Comparison of ENCODE assay signal across 10 mouse cellular contexts in the genomic region with DNA sequence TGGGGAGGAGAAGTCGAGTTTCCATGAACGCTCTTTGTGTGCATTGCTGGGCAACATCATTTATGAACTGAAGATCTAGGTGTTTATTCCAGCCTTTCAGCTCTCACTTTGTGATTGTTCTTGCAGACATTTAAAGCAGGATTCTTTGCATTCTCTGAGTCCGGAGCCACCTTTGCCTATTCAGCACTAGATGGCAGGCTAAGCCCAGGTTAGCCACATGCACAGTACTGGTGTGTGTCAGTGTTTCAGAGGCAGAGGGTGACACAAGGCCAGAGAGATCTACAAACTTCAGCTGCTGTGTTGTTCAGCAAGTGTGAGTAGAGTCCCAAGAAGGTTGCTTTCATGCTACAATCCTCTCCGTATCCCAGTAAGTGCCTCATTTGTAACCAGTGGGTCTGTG. TPM values are rescaled to one million over a fixed set of nuclear protein-coding genes. Genes with fewer than 3 reads are reported as not detected.
DNase-seq lines count a peak whose midpoint lies in the region; ATAC-seq and TF ChIP-seq lines count a peak whose summit lies in the region.
"Not testable (repeated sequence)": the region's sequence is repeated elsewhere in the genome, so short reads cannot be mapped to it uniquely, and the experiment has no call there.
"Had no signal": no experiment of that assay in that cellular context is flagged by ENCODE, and none has a peak within 500 bp of the region (broad histone marks: within the 10 kb centered on the region; RNA-seq: fewer than 3 reads in every experiment).

No protein-coding gene starts in this region.

- intact Hi-C loops in left cerebral cortex, adult 2 months (cut with DNase I): loop anchor here (2.0 kb wide), 2 partner anchors 77 to 199 kb away; no protein-coding TSS in a partner anchor

- H3K9me3 ChIP-seq in embryonic facial prominence, embryonic 10.5 days; heart, embryonic 12.5 days (replicated peaks): not testable (repeated sequence)

- H3K9ac ChIP-seq in heart, embryonic 12.5 days: not testable (repeated sequence)

- H3K27ac ChIP-seq in embryonic facial prominence, embryonic 10.5 days (replicated peaks); heart, embryonic 12.5 days (ENCODE audit: poor library complexity, severe bottlenecking); kidney, adult 2 months (ENCODE audit: insufficient read depth, low read depth, low read length); left cerebral cortex, adult 2 months: not testable (repeated sequence)

- H3K4me2 ChIP-seq in heart, embryonic 12.5 days: not testable (repeated sequence)

- 47% methylated on average over 4 of the region's 4 CpGs for WGBS in embryonic facial prominence, embryonic 10.5 days
- WGBS in heart, embryonic 12.5 days: 40% methylated on average over 4 of the region's 4 CpGs
- 29% methylated on average over 4 of the region's 4 CpGs for WGBS in kidney, adult 2 months

- not testable (repeated sequence) for H3K27me3 ChIP-seq in embryonic facial prominence, embryonic 10.5 days (replicated peaks; ENCODE audit: low read depth, poor library complexity, severe bottlenecking); heart, embryonic 12.5 days (replicated peaks); kidney, adult 2 months (replicated peaks; ENCODE audit: control insufficient read depth, insufficient read depth, low read length)

- peak; percentile 62 for DNase-seq in adipocyte (ENCODE audit: low spot score)
- DNase-seq in embryonic facial prominence, embryonic 10.5 days (ENCODE audit: low spot score): peak; percentile 40
- peak; percentile 71 for DNase-seq in kidney, adult 2 months
- peak; percentile 39 for DNase-seq in left cerebral cortex, adult 2 months (ENCODE audit: extremely low spot score in 1 of 2, low spot score in 2 of 2)
- DNase-seq in lung, postnatal 36 days: peak; percentile 78
- DNase-seq in right cerebral cortex, postnatal 4 days: peak; percentile 36

- peak; percentile 66; the same call in 1 of the 2 replicates for ATAC-seq in heart, embryonic 12.5 days (ENCODE audit: insufficient number of reproducible peaks, low FRiP score)

- H3K4me1 ChIP-seq in embryonic facial prominence, embryonic 10.5 days; heart, embryonic 12.5 days (replicated peaks); kidney, adult 2 months (ENCODE audit: control insufficient read depth, insufficient read depth, low read length): not testable (repeated sequence)

- not testable (repeated sequence) for H3K36me3 ChIP-seq in embryonic facial prominence, embryonic 10.5 days (replicated peaks); heart, embryonic 12.5 days; kidney, adult 2 months (ENCODE audit: control insufficient read depth, insufficient read depth, low read length)

- H3K4me3 ChIP-seq in embryonic facial prominence, embryonic 10.5 days; heart, embryonic 12.5 days; kidney, adult 2 months (ENCODE audit: insufficient read depth, low read depth, low read length); left cerebral cortex, adult 2 months: not testable (repeated sequence)

- peak; percentile 72 for TF ChIP-seq CTCF in kidney, adult 2 months (conservative IDR thresholded peaks at IDR 0.05; ENCODE audit: insufficient read depth, insufficient read length, low read depth, low read length)
- peak; percentile 71 for TF ChIP-seq CTCF in left cerebral cortex, adult 2 months (IDR thresholded peaks at IDR 0.05)

- TF ChIP-seq POLR2A in kidney, adult 2 months (IDR thresholded peaks at IDR 0.05; ENCODE audit: low read depth, low read length): not testable (repeated sequence)

RNA-seq across cellular contexts. Expression of a gene that starts 1.7 kb away (rescaled TPM):
- polyA plus RNA-seq in embryonic facial prominence, embryonic 10.5 days (2016; fragmentation: Nextera tagmentation; extraction: Ambion mirVana): not detected in 2 replicates
- not detected in 2 replicates for polyA plus RNA-seq in heart, embryonic 12.5 days (2016; fragmentation: Nextera tagmentation; extraction: Ambion mirVana)
- not detected in 2 replicates for polyA plus RNA-seq in kidney, adult 2 months (2012; rRNA removed)
- total RNA-seq in left cerebral cortex, adult 2 months (2021): not detected
- polyA plus RNA-seq: heart, embryonic 14.5 days; liver, embryonic 12.5 days; neural tube, embryonic 12.5 days had no signal

RNA-seq across cellular contexts. Expression of a gene that starts 45.2 kb away (rescaled TPM):
- polyA plus RNA-seq in embryonic facial prominence, embryonic 10.5 days (2016; fragmentation: Nextera tagmentation; extraction: Ambion mirVana): 80.3 and 84.7 TPM in 2 replicates
- 80.9 and 82.0 TPM in 2 replicates for polyA plus RNA-seq in heart, embryonic 12.5 days (2016; fragmentation: Nextera tagmentation; extraction: Ambion mirVana)
- polyA plus RNA-seq in kidney, adult 2 months (2012; rRNA removed): 30.9 and 38.0 TPM in 2 replicates
- total RNA-seq in left cerebral cortex, adult 2 months (2021): 100 to 1,000 TPM; 109 to 121 TPM
